Mouse (Mus musculus) urinary bladder, postnatal 10 days (tissue): ENCODE results near the gene Mrrf.
"Not testable (repeated sequence)": the region's sequence is repeated elsewhere in the genome, so short reads cannot be mapped to it uniquely, and the experiment has no call there.

Experiments
- DNase-seq: peaks from one replicate; pipeline ENCODE4 v3.0.0; 2022; ENCODE audit warnings: low spot score

Gene Mrrf

GRCm38 (mm10) chr2:36129051-36129450 lies 7.1 kb upstream of the Mrrf start:
- no peak for DNase-seq

- no peak for DNase-seq
These were observed 302 bp upstream of the Mrrf start for GRCm38 (mm10) chr2:36135887-36136286.

GRCm38 (mm10) chr2:36139096-36139495 lies 2.9 kb downstream of the Mrrf start:
- DNase-seq = no peak

GRCm38 (mm10) chr2:36148876-36149365 lies 12.7 kb downstream of the Mrrf start:
- DNase-seq = no peak

GRCm38 (mm10) chr2:36152401-36152800 lies 16.2 kb downstream of the Mrrf start:
- not testable (repeated sequence) for DNase-seq

- no peak for DNase-seq
These were observed 21.3 kb downstream of the Mrrf start for GRCm38 (mm10) chr2:36157461-36157860.

GRCm38 (mm10) chr2:36159336-36159735 lies 23.1 kb downstream of the Mrrf start:
- no peak for DNase-seq

GRCm38 (mm10) chr2:36167990-36168618 lies 31.9 kb downstream of the Mrrf start:
- DNase-seq = no peak

- DNase-seq = no peak
These were observed 33.0 kb downstream of the Mrrf start for GRCm38 (mm10) chr2:36169176-36169575.

GRCm38 (mm10) chr2:36172136-36172535 lies 35.9 kb downstream of the Mrrf start:
- DNase-seq = no peak

GRCm38 (mm10) chr2:36172574-36172973 lies 36.4 kb downstream of the Mrrf start:
- DNase-seq = no peak

GRCm38 (mm10) chr2:36179487-36179886 lies 43.3 kb downstream of the Mrrf start:
- no peak for DNase-seq

GRCm38 (mm10) chr2:36181587-36182368 lies 45.6 kb downstream of the Mrrf start:
- DNase-seq = not testable (repeated sequence)

- DNase-seq = no peak
These were observed 47.1 kb downstream of the Mrrf start for GRCm38 (mm10) chr2:36183278-36183677.

GRCm38 (mm10) chr2:36184192-36184591 lies 48.0 kb downstream of the Mrrf start:
- DNase-seq = no peak

GRCm38 (mm10) chr2:36184876-36185275 lies 48.7 kb downstream of the Mrrf start:
- no peak for DNase-seq

GRCm38 (mm10) chr2:36189200-36189599 lies 53.0 kb downstream of the Mrrf start:
- not testable (repeated sequence) for DNase-seq

- no peak for DNase-seq
These were observed 55.1 kb downstream of the Mrrf start for GRCm38 (mm10) chr2:36191098-36191941.

- DNase-seq = no peak
These were observed 60.8 kb downstream of the Mrrf start for GRCm38 (mm10) chr2:36197021-36197420.

GRCm38 (mm10) chr2:36197919-36198881 lies 62.0 kb downstream of the Mrrf start:
- no peak for DNase-seq

- no peak for DNase-seq
These were observed 62.7 kb downstream of the Mrrf start for GRCm38 (mm10) chr2:36198882-36199262.
